Mouse (Mus musculus): ENCODE data around the gene Mtss1l.

The Mtss1l gene

GRCm38 (mm10) chr8:110740629-110741175 is 19.4 kb downstream of the Mtss1l start:
- DNase-seq (ENCODE audit: low spot score) = no peak

GRCm38 (mm10) chr8:110741816-110742451 is 20.7 kb downstream of the Mtss1l start:
- no peak for DNase-seq (ENCODE audit: low spot score)

- no peak for DNase-seq (ENCODE audit: low spot score)
Observed at GRCm38 (mm10) chr8:110742452-110742818, 21.2 kb downstream of the Mtss1l start.

- DNase-seq (ENCODE audit: low spot score) = no peak
Observed at GRCm38 (mm10) chr8:110745162-110745561, 23.9 kb downstream of the Mtss1l start.

- no peak for DNase-seq (ENCODE audit: low spot score)
Observed at GRCm38 (mm10) chr8:110746661-110747060, 25.4 kb downstream of the Mtss1l start.

GRCm38 (mm10) chr8:110749500-110750170 is 28.4 kb downstream of the Mtss1l start:
- no peak for DNase-seq (ENCODE audit: low spot score)

GRCm38 (mm10) chr8:110750269-110750668 is 29.0 kb downstream of the Mtss1l start:
- DNase-seq (ENCODE audit: low spot score) = no peak

GRCm38 (mm10) chr8:110751490-110751889 is 30.2 kb downstream of the Mtss1l start:
- no peak for DNase-seq (ENCODE audit: low spot score)

GRCm38 (mm10) chr8:110754713-110755112 is 33.4 kb downstream of the Mtss1l start:
- DNase-seq (ENCODE audit: low spot score) = no peak

GRCm38 (mm10) chr8:110755511-110756170 is 34.4 kb downstream of the Mtss1l start:
- DNase-seq (ENCODE audit: low spot score) = no peak

GRCm38 (mm10) chr8:110756196-110756595 is 34.9 kb downstream of the Mtss1l start:
- no peak for DNase-seq (ENCODE audit: low spot score)

- DNase-seq (ENCODE audit: low spot score) = no peak
Observed at GRCm38 (mm10) chr8:110760280-110760940, 39.1 kb downstream of the Mtss1l start.

- no peak for DNase-seq (ENCODE audit: low spot score)
Observed at GRCm38 (mm10) chr8:110761185-110761584, 39.9 kb downstream of the Mtss1l start.

GRCm38 (mm10) chr8:110761988-110762387 is 40.7 kb downstream of the Mtss1l start:
- DNase-seq (ENCODE audit: low spot score) = no peak

GRCm38 (mm10) chr8:110764671-110765070 is 43.4 kb downstream of the Mtss1l start:
- DNase-seq (ENCODE audit: low spot score) = no peak

GRCm38 (mm10) chr8:110767261-110767660 is 46.0 kb downstream of the Mtss1l start:
- DNase-seq (ENCODE audit: low spot score) = no peak

- no peak for DNase-seq (ENCODE audit: low spot score)
Observed at GRCm38 (mm10) chr8:110772452-110772851, 51.2 kb downstream of the Mtss1l start.

- no peak for DNase-seq (ENCODE audit: low spot score)
Observed at GRCm38 (mm10) chr8:110774047-110774446, 52.8 kb downstream of the Mtss1l start.

- no peak for DNase-seq (ENCODE audit: low spot score)
Observed at GRCm38 (mm10) chr8:110774725-110775124, 53.4 kb downstream of the Mtss1l start.

- no peak for DNase-seq (ENCODE audit: low spot score)
Observed at GRCm38 (mm10) chr8:110775316-110775715, 54.0 kb downstream of the Mtss1l start.

GRCm38 (mm10) chr8:110775721-110776120 is 54.4 kb downstream of the Mtss1l start:
- no peak for DNase-seq (ENCODE audit: low spot score)

GRCm38 (mm10) chr8:110776335-110776734 is 55.1 kb downstream of the Mtss1l start:
- DNase-seq (ENCODE audit: low spot score) = no peak

Measured in ovary, postnatal 10 days (tissue).